Mouse (Mus musculus) embryonic facial prominence, embryonic 15.5 days (tissue): Measurements from ENCODE around the gene Rnf212b. TPM values are rescaled to one million over a fixed set of nuclear protein-coding genes. Genes with fewer than 3 reads are reported as not detected.
"Not testable (repeated sequence)": the region's sequence is repeated elsewhere in the genome, so short reads cannot be mapped to it uniquely, and the experiment has no call there.

Experiments used
- ATAC-seq: fragments of 200-750 bp; cut with Nextera tagmentation; 2 replicates; pipeline ENCODE4 v1.8.0; 2017; ENCODE audit warnings: low read depth, moderate TSS enrichment; ENCODE audit not compliant: insufficient number of reproducible peaks, low FRiP score, low TSS enrichment
- H3K27ac ChIP-seq: fragments of 300-500 bp; sonication (generic); replicated peaks from 2 replicates; pipeline ENCODE4 v1.5.1; 2015; ENCODE audit warnings: mild to moderate bottlenecking, inconsistent platforms
- H3K27me3 ChIP-seq: fragments of 300-500 bp; sonication (generic); 2 replicates; pipeline ENCODE4 v1.6.1; 2015; ENCODE audit warnings: inconsistent platforms
- H3K36me3 ChIP-seq: fragments of 300-500 bp; sonication (generic); 2 replicates; pipeline ENCODE4 v1.6.1; 2015; ENCODE audit warnings: mild to moderate bottlenecking, inconsistent platforms
- H3K4me1 ChIP-seq: fragments of 300-500 bp; sonication (generic); 2 replicates; pipeline ENCODE4 v1.6.1; 2015; ENCODE audit warnings: inconsistent platforms
- H3K4me2 ChIP-seq: fragments of 300-500 bp; sonication (generic); replicated peaks from 2 replicates; pipeline ENCODE4 v1.6.1; 2015; ENCODE audit warnings: mild to moderate bottlenecking, inconsistent platforms
- H3K4me3 ChIP-seq: fragments of 300-500 bp; sonication (generic); replicated peaks from 2 replicates; pipeline ENCODE4 v1.5.1; 2015; ENCODE audit warnings: mild to moderate bottlenecking, inconsistent platforms
- H3K9ac ChIP-seq: fragments of 300-500 bp; sonication (generic); 2 replicates; pipeline ENCODE4 v1.6.1; 2015; ENCODE audit warnings: inconsistent platforms
- H3K9me3 ChIP-seq: fragments of 300-500 bp; sonication (generic); replicated peaks from 2 replicates; pipeline ENCODE4 v1.6.1; 2016; ENCODE audit warnings: inconsistent platforms
- WGBS: fragments of 180-500 bp; shearing (Covaris S2); methylation state at CpG from one replicate; pipeline ENCODE4 v1.1.7; 2015; 5-methylcytosine and 5-hydroxymethylcytosine counted together
- polyA plus RNA-seq: library from polyadenylated mRNA; unstranded; fragments of >200 nt; fragmentation: Nextera tagmentation; extraction: Ambion mirVana; gene quantifications from 2 replicates; pipeline ENCODE4 v1.2.1, GENCODE M21; 2015

Rnf212b gene
- polyA plus RNA-seq: not detected in 2 replicates

DNA sequence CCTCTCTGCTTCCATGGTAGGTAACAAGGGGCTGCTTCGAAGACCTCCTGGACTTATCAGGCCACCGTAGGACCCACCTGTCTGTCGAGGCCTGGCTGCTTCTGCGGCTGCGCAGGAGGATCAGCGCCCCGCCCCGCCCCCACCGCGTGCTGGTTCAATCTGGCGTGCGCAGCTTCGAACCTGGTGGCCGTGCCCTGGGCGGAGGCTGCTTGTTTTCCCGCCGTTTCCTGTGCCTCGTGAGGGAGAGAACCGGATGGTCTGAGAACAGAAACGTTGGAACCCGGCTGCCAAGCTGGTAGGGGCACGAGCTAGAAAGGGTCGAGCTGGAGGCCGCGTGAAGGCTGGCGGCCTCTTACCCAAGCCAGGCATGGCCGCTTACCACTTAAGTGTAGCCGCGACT is at the start of gene Rnf212b:
Gene Rnf212b (plus strand): TSS at position 151 of the 400 bp plus-strand sequence.
- no peaks in the 10 kb centered on the region for H3K9me3 ChIP-seq
- WGBS: 85% methylated on average over 29 of the region's 29 CpGs

DNA sequence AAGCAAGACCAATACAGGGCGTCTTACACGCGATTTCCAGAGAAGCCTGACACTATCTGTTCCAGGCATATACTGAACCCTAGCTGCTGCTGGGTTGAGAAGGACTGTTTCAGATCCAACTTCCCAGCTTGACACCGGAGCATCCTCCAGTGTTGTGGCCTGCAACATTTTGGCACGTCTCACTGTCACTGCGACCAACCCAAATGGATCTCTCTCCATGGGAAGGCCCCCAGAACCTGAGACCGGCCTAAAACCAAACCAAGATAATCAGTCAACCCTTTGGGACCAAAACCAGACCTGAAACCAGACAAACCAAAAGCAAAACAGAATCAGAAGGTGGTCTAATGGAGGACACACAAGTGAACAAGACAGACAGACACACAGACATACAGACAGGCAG is 47.0 kb upstream of the Rnf212b start:
- not testable (repeated sequence) for H3K27ac ChIP-seq, ATAC-seq, H3K9me3 ChIP-seq, H3K27me3 ChIP-seq, H3K4me2 ChIP-seq, H3K4me1 ChIP-seq, H3K36me3 ChIP-seq, H3K4me3 ChIP-seq, H3K9ac ChIP-seq
- 93% methylated on average over 7 of the region's 7 CpGs for WGBS

More for the DNA sequence above, at the start of gene Rnf212b:
- H3K9ac ChIP-seq: no peak within 1 kb of the TSS
- no peaks in the 10 kb centered on the region for H3K4me1 ChIP-seq
- H3K36me3 ChIP-seq: no peaks in the 10 kb centered on the region
- no peak for ATAC-seq
- no peak within 1 kb of the TSS for H3K27ac ChIP-seq
- H3K4me3 ChIP-seq: no peak within 1 kb of the TSS
- H3K4me2 ChIP-seq: no peak within 1 kb of the TSS
- H3K27me3 ChIP-seq: no peaks in the 10 kb centered on the region

DNA sequence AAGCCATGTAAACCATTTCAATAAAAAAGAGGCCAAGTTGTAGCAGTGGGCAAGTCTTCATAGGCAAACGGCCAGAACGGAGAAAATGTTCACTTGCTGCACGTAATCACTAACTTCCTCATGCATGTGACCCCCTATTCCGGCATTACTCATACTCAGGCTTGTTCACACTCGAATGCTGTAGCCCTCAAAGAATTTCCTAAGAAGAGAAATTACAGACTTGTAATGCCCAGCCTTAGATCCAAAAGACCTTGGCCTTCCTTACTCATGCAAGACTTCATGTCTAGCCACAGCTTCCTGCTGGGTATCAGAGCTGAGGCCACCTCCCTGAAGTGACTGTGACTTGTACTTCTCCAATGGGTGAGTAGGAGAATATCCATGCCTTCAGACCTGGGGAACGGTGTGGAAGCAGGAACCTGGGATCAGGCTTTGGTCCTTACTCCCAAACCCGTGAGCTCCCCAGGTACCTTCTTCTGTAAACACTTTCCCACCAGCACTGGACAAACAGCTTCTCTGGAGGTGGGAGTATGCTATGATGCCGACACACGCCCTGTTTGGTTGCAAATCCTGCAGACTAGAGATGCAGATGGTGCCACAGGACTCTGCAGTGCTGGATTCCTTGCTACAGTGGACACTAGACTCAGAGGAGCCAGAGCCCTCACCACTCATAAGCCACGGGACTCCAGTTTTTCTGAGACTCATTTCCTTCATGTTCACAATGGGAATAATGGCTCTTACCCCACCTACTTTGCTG is 45.5 kb upstream of the Rnf212b start:
- Histone ChIP-seq H3K36me3 (no peaks in the 10 kb centered on the region), H3K27me3 (no peaks in the 10 kb centered on the region), H3K4me2 (no peak overlapping the region), H3K27ac (no peak overlapping the region), H3K4me1 (no peaks in the 10 kb centered on the region), H3K9ac (no peak overlapping the region), H3K4me3 (no peak overlapping the region), H3K9me3 (no peaks in the 10 kb centered on the region)
- no peak for ATAC-seq
- 78% methylated on average over 10 of the region's 10 CpGs for WGBS

DNA sequence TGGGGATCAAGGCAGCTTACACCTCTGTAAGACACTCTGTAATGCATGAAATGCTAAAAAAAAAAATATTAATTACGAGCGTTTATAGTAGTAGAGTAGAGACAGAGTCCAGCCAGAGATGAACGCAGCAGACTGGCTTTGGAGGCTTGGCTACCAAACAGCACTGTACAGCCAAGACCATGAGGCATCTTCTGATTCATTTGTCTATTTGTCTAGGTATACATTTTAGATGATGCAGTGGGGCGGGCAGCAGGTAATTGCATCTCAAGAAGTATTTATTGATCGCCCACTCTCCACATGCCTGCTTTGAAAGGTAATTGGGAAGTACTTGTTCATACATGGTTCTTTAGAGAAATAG is 44.9 kb upstream of the Rnf212b start:
- no peaks in the 10 kb centered on the region for H3K4me1 ChIP-seq
- no peak overlapping the region for H3K4me3 ChIP-seq
- 93% methylated on average over 5 of the region's 5 CpGs for WGBS
- no peaks in the 10 kb centered on the region for H3K36me3 ChIP-seq
- no peaks in the 10 kb centered on the region for H3K9me3 ChIP-seq
- no peak overlapping the region for H3K9ac ChIP-seq
- H3K27ac ChIP-seq: no peak overlapping the region
- no peak for ATAC-seq
- H3K27me3 ChIP-seq: no peaks in the 10 kb centered on the region
- no peak overlapping the region for H3K4me2 ChIP-seq

DNA sequence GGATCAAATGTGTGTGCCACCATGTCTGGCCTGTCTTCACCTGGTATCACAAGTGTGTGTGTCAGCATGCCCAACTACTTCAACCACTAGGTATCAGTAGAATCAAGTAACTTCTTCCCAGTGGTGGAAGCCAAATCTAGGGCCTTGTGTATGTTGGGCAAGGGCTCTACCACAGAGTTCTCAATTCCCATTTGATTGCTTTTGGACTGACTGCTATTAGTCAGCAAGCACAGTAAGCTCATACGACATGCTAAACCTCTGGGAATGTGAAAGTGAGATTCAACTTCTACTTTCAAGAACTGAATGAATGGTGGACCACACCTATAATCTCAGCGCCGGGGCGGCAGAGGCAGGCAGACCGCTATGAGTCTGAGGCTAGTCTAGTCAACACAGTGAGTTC is 43.6 kb upstream of the Rnf212b start:
- no peak overlapping the region for H3K9ac ChIP-seq
- ATAC-seq: no peak
- H3K9me3 ChIP-seq: no peaks in the 10 kb centered on the region
- no peak overlapping the region for H3K4me3 ChIP-seq
- WGBS: 96% methylated on average over 5 of the region's 5 CpGs
- H3K27ac ChIP-seq: no peak overlapping the region
- no peak overlapping the region for H3K4me2 ChIP-seq
- no peaks in the 10 kb centered on the region for H3K4me1 ChIP-seq
- H3K27me3 ChIP-seq: no peaks in the 10 kb centered on the region
- H3K36me3 ChIP-seq: no peaks in the 10 kb centered on the region

DNA sequence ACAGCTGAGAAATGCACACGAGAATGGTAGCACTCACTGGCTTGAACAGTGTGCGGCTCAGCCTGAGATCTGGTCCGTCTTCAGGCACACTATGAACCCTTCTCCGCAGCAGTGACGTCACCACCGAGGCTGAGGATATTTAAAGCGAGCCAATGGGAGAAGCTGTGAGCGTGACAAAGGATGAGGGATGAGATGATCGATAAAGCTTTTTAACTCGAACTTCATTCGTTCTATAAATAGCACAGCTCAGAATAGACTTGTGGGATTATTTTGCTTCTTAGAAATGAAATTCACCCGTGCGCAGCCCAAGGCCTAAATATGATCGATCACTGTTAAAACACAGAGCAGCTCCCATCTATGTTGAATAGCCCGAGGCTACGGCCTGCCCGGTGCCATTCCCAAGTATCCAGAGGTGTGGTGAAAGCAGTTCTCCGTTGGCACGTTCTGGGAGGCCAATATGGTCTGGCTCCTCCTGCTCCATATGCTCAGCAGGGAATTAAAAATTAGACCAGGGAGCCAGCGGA is 41.5 kb upstream of the Rnf212b start:
- no peaks in the 10 kb centered on the region for H3K4me1 ChIP-seq
- H3K36me3 ChIP-seq: no peaks in the 10 kb centered on the region
- H3K9ac ChIP-seq: no peak overlapping the region
- H3K4me2 ChIP-seq: no peak overlapping the region
- WGBS: 69% methylated on average over 20 of the region's 20 CpGs
- no peak overlapping the region for H3K4me3 ChIP-seq
- no peak for ATAC-seq
- no peaks in the 10 kb centered on the region for H3K27me3 ChIP-seq
- H3K27ac ChIP-seq: no peak overlapping the region
- H3K9me3 ChIP-seq: no peaks in the 10 kb centered on the region

DNA sequence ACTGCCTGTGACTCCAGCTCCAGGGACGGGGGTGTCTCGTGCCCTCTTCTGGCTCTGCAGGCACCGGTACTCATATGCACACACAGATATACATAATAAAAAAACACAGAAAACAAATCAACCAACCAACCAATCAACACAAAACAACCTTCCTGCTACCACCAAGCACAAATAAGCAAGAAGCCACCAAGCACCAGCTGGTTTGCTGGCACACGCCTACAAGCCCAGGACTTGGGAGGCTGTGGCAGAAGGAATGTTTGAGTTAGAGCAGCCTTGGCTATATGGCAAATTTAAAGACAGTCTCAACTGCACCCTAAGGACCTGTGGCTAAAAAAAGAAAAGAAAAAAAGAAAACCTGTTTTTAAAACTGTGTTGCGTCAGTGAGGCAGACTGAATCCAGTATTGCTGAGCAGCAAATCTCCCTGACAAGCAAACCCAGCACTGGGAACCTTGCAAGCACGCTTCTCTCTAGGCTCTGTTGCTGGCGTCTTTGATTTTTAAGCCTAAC is 38.4 kb upstream of the Rnf212b start:
- ATAC-seq: no peak
- Histone ChIP-seq H3K4me1 (0 out of 2 replicates have a peak, but pooled peaks cover under 1% of the 10 kb centered on the region), H3K9me3 (no peaks in the 10 kb centered on the region), H3K4me3 (no peak overlapping the region), H3K4me2 (no peak overlapping the region), H3K36me3 (no peaks in the 10 kb centered on the region), H3K27me3 (peaks cover 9% of the 10 kb centered on the region), H3K9ac (no peak overlapping the region), H3K27ac (no peak overlapping the region)
- 78% methylated on average over 7 of the region's 7 CpGs for WGBS

DNA sequence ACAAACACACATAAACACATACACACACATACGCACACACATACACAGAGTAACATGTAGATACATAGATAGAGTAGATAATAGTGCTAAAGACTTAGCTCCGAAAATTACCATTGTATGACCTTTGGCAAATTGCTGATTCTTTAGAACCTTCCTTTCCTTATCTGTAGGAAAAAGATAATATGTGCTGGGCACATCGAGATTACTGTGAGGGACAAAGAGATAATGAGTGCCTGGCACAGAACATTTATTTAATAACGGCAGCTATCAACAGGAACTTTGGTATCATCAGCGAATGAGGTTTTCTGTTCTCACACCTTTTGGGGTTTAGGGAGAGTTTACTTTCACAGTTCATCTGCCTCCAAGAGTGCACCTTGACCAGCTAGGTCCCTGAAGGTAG is 37.2 kb upstream of the Rnf212b start:
- WGBS: 86% methylated on average over 5 of the region's 5 CpGs

DNA sequence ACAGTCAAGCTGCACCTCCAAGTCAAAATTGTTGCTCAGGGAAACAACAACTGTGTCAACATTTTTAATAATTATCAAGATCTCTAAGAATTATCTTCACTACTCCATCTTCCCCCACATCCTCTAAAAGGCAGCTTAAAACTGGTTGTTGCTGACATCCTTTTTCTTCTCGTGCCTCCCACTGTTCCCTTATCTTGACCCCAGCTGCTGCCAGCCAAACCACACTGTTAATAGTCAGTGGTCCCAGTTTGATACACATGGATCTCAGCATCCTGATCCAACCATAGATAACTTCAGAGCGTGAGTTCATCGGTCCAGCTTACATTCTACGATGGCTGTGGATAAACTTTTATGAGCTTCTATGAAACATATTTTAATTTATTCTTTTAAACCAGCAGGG is 36.0 kb upstream of the Rnf212b start:
- Histone ChIP-seq H3K4me2 (no peak overlapping the region), H3K27ac (no peak overlapping the region), H3K4me1 (0 out of 2 replicates have a peak, but pooled peaks cover 5% of the 10 kb centered on the region), H3K9me3 (no peaks in the 10 kb centered on the region), H3K36me3 (no peaks in the 10 kb centered on the region), H3K4me3 (no peak overlapping the region), H3K9ac (no peak overlapping the region), H3K27me3 (peaks cover 16% of the 10 kb centered on the region)
- WGBS: 82% methylated on average over 4 of the region's 4 CpGs
- no peak for ATAC-seq

More for the DNA sequence above, 37.2 kb upstream of the Rnf212b start:
- Histone ChIP-seq H3K27ac (no peak overlapping the region), H3K27me3 (peaks cover 11% of the 10 kb centered on the region), H3K4me3 (no peak overlapping the region), H3K36me3 (no peaks in the 10 kb centered on the region), H3K9me3 (no peaks in the 10 kb centered on the region), H3K9ac (no peak overlapping the region), H3K4me1 (0 out of 2 replicates have a peak, but pooled peaks cover 5% of the 10 kb centered on the region), H3K4me2 (no peak overlapping the region)
- ATAC-seq: no peak

DNA sequence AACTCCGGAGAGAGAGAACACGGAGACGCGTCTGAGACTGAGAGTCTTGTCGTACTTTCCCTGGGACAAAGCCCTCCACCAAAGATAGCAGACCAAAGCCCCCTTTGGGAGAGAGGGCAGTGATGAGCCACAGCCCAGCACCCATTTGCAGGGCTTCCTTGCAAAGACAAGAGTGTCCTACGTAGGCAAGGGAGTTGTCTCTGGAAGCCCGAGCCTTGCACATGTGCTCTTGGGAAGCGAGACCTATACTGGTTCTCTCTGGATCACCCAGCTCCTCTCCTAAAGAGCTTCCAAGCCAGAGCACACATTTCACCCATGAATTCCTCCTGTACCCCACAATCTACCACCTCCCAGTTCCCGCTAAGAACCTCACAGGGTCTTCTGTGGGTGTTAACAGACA is 33.9 kb upstream of the Rnf212b start:
- Histone ChIP-seq H3K4me3 (no peak overlapping the region), H3K9ac (no peak overlapping the region), H3K36me3 (no peaks in the 10 kb centered on the region), H3K27me3 (peaks cover 16% of the 10 kb centered on the region), H3K27ac (no peak overlapping the region), H3K4me2 (peak overlapping the region; percentile 91), H3K4me1 (0 out of 2 replicates have a peak, but pooled peaks cover 5% of the 10 kb centered on the region), H3K9me3 (no peaks in the 10 kb centered on the region)
- ATAC-seq: no peak
- WGBS: 81% methylated on average over 9 of the region's 9 CpGs

DNA sequence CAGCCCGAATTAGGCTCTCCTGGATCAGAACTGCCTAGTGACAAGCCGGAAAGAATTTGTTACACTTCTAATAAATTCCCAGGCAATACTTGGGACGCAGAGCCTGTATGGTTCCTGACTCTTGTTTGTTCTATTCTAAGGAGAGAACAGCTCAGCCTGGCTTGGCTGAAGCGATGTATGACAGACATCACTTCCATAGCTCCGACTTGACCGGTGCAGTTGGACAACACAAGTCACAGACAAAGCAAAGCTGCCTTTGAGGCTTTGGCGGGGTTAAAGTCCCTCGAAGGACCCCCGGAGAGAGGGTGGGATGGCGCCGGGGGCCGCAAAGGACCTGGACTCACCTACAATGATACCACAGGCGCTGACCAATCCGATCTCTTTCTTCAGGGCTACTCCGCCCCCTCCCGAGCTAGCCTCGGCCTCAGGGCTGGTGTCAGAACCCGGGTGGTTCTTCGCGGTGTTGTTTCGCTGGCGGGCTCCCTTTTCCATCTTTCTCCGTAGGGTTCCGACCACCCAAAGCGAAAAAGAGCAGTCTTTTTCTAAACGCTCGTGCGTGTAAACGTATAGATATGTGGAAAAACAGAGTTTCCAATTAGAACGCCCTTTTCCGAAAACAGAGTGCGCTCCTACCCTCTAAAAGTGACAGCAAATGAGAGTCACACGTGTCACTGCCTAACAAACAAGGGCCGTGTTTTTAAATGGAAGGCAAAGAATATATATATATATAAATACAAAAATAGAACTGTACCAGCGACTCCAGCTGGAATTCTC is 32.9 kb upstream of the Rnf212b start:
- ATAC-seq: no peak; the same call in 1 of the 2 replicates

More for the DNA sequence above, 32.9 kb upstream of the Rnf212b start:
- no peaks in the 10 kb centered on the region for H3K36me3 ChIP-seq
- H3K4me2 ChIP-seq: peak overlapping the region; percentile 91
- no peak overlapping the region for H3K27ac ChIP-seq
- H3K4me1 ChIP-seq: 0 out of 2 replicates have a peak, but pooled peaks cover 5% of the 10 kb centered on the region
- peak overlapping the region; percentile 51 for H3K4me3 ChIP-seq
- H3K9me3 ChIP-seq: no peaks in the 10 kb centered on the region
- WGBS: 2% methylated on average over 35 of the region's 35 CpGs
- H3K27me3 ChIP-seq: peaks cover 16% of the 10 kb centered on the region
- H3K9ac ChIP-seq: peak overlapping the region; percentile 18; the same call in 1 of the 2 replicates
